Mouse (Mus musculus) forebrain, embryonic 16.5 days (tissue): ENCODE measurements around the gene Slc7a5. TPM values are rescaled to one million over a fixed set of nuclear protein-coding genes. Genes with fewer than 3 reads are reported as not detected.

Experiments
- ATAC-seq: fragments of 200-750 bp; cut with Nextera tagmentation; 2 replicates; pipeline ENCODE4 v1.8.0; 2017; ENCODE audit warnings: mild to moderate bottlenecking, moderate library complexity
- H3K27ac ChIP-seq: fragments of 300-500 bp; sonication (generic); 2 replicates; pipeline ENCODE4 v1.5.1; 2014; ENCODE audit warnings: low read length, control low read depth
- H3K27me3 ChIP-seq: fragments of 300-500 bp; sonication (generic); replicated peaks from 2 replicates; pipeline ENCODE4 v1.6.1; 2014; ENCODE audit warnings: low read length; ENCODE audit not compliant: control insufficient read depth, insufficient read depth
- H3K36me3 ChIP-seq: fragments of 300-500 bp; sonication (generic); 2 replicates; pipeline ENCODE4 v1.6.1; 2014; ENCODE audit not compliant: control insufficient read depth, insufficient read depth
- H3K4me1 ChIP-seq: fragments of 300-500 bp; sonication (generic); replicated peaks from 2 replicates; pipeline ENCODE4 v1.6.1; 2014; ENCODE audit warnings: low read length; ENCODE audit not compliant: control insufficient read depth, insufficient read depth
- H3K4me2 ChIP-seq: fragments of 300-500 bp; sonication (generic); 2 replicates; pipeline ENCODE4 v1.6.1; 2014; ENCODE audit warnings: mild to moderate bottlenecking, low read length, control low read depth
- H3K4me3 ChIP-seq: fragments of 300-500 bp; sonication (generic); replicated peaks from 2 replicates; pipeline ENCODE4 v1.5.1; 2014; ENCODE audit warnings: mild to moderate bottlenecking, low read length, control low read depth
- H3K9ac ChIP-seq: fragments of 300-500 bp; sonication (generic); replicated peaks from 2 replicates; pipeline ENCODE4 v1.6.1; 2014; ENCODE audit warnings: low read depth, low read length, control low read depth
- H3K9me3 ChIP-seq: fragments of 300-500 bp; sonication (generic); 2 replicates; pipeline ENCODE4 v1.6.1; 2016; ENCODE audit warnings: low read length; ENCODE audit not compliant: control insufficient read depth
- WGBS: fragments of 180-500 bp; shearing (Covaris S2); extraction: QIAGEN DNeasy Blood & Tissue Kit; methylation state at CpG from one replicate; pipeline ENCODE4 v1.1.7; 2014; 5-methylcytosine and 5-hydroxymethylcytosine counted together
- polyA plus RNA-seq: library from polyadenylated mRNA; unstranded; fragments of >200 nt; fragmentation: Nextera tagmentation; extraction: Ambion mirVana; gene quantifications from 2 replicates; pipeline ENCODE4 v1.2.1, GENCODE M21; 2015

Slc7a5 gene
- 44.1 and 47.5 TPM in 2 replicates for polyA plus RNA-seq

DNA sequence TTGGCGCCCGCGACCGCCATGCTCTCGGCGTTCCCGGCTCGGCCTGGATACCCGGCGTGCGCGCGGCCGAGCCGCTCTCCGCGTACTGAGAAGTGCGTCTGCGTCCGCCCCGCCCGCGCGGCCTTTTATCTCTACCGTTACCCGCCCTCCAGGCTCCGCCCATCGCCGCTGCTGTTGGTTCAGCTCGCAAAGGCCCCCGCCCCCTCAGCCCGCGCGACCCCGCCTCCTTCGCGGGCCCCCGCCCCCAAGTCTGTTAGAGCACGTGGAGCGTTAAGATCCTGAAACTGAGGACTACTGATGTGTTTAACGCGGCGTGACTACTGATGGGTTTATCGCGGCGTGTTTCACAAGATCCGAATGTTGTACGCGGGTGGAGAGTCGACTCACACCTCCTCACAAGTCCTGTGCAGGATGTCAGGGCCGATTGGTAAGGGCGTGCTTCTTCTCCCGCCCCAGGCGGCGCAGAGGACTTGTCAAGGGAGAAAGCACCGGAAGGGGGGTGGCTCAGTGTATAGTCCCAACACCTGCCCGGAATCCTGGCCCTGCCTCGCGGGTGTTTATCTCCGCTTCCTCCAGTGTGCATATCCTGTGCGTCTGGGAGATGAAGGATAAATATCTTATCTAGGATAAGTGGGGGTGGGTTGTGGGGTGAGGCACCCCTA is at the start of gene Slc7a5:
TSS of gene Slc7a5 (minus strand) at position 108 of the 662 bp plus-strand sequence.
- Histone ChIP-seq H3K27ac (no peak within 1 kb of the TSS), H3K27me3 (no peaks in the 10 kb centered on the region), H3K9ac (peak within 1 kb of the TSS; percentile 65), H3K4me2 (peak within 1 kb of the TSS; percentile 96), H3K4me3 (peak within 1 kb of the TSS; percentile 55), H3K36me3 (no peaks in the 10 kb centered on the region), H3K9me3 (no peaks in the 10 kb centered on the region), H3K4me1 (peaks cover 22% of the 10 kb centered on the region)
- ATAC-seq, result peak; percentile 93
- under 1% methylated on average over 61 of the region's 61 CpGs for WGBS

GRCm38 (mm10) chr8:121955825-121956500 is 48.5 kb upstream of the Slc7a5 start:
- H3K36me3 ChIP-seq, result no peaks in the 10 kb centered on the region; the same call in 1 of the 2 replicates
- 74% methylated on average over 1 of the region's 1 CpGs for WGBS
- H3K27ac ChIP-seq, result no peak overlapping the region
- no peak for ATAC-seq
- no peaks in the 10 kb centered on the region for H3K9me3 ChIP-seq
- H3K9ac ChIP-seq, result no peak overlapping the region
- H3K4me2 ChIP-seq, result no peak overlapping the region
- H3K4me3 ChIP-seq, result no peak overlapping the region
- H3K4me1 ChIP-seq, result peaks cover 16% of the 10 kb centered on the region
- no peaks in the 10 kb centered on the region for H3K27me3 ChIP-seq

GRCm38 (mm10) chr8:121954981-121955555 is 47.6 kb upstream of the Slc7a5 start:
- Histone ChIP-seq H3K9me3 (no peaks in the 10 kb centered on the region), H3K4me3 (no peak overlapping the region), H3K36me3 (no peaks in the 10 kb centered on the region; the same call in 1 of the 2 replicates), H3K27ac (no peak overlapping the region), H3K4me2 (no peak overlapping the region), H3K27me3 (no peaks in the 10 kb centered on the region), H3K4me1 (peaks cover 16% of the 10 kb centered on the region), H3K9ac (no peak overlapping the region)
- WGBS, result 90% methylated on average over 10 of the region's 10 CpGs
- no peak for ATAC-seq

GRCm38 (mm10) chr8:121953821-121954545 is 46.5 kb upstream of the Slc7a5 start:
- H3K27me3 ChIP-seq, result no peaks in the 10 kb centered on the region
- no peak overlapping the region for H3K27ac ChIP-seq
- H3K9ac ChIP-seq, result no peak overlapping the region
- peaks cover 20% of the 10 kb centered on the region for H3K4me1 ChIP-seq
- ATAC-seq, result no peak
- no peaks in the 10 kb centered on the region for H3K9me3 ChIP-seq
- H3K4me3 ChIP-seq, result no peak overlapping the region
- WGBS, result 62% methylated on average over 3 of the region's 3 CpGs
- no peaks in the 10 kb centered on the region; the same call in 1 of the 2 replicates for H3K36me3 ChIP-seq
- H3K4me2 ChIP-seq, result no peak overlapping the region

GRCm38 (mm10) chr8:121952800-121953199 is 45.3 kb upstream of the Slc7a5 start:
- H3K4me3 ChIP-seq, result no peak overlapping the region
- H3K27ac ChIP-seq, result no peak overlapping the region
- H3K4me1 ChIP-seq, result peaks cover 30% of the 10 kb centered on the region
- no peaks in the 10 kb centered on the region for H3K9me3 ChIP-seq
- no peaks in the 10 kb centered on the region for H3K27me3 ChIP-seq
- H3K36me3 ChIP-seq, result no peaks in the 10 kb centered on the region; the same call in 1 of the 2 replicates
- H3K4me2 ChIP-seq, result no peak overlapping the region
- H3K9ac ChIP-seq, result no peak overlapping the region
- ATAC-seq, result no peak
- 87% methylated on average over 7 of the region's 7 CpGs for WGBS

- Histone ChIP-seq H3K9ac (no peak overlapping the region), H3K4me3 (no peak overlapping the region), H3K4me1 (peaks cover 37% of the 10 kb centered on the region), H3K4me2 (peak overlapping the region; percentile 66), H3K36me3 (no peaks in the 10 kb centered on the region; the same call in 1 of the 2 replicates), H3K9me3 (no peaks in the 10 kb centered on the region), H3K27ac (no peak overlapping the region), H3K27me3 (no peaks in the 10 kb centered on the region)
- no peak for ATAC-seq
Observed at GRCm38 (mm10) chr8:121952122-121952521, 44.6 kb upstream of the Slc7a5 start.

DNA sequence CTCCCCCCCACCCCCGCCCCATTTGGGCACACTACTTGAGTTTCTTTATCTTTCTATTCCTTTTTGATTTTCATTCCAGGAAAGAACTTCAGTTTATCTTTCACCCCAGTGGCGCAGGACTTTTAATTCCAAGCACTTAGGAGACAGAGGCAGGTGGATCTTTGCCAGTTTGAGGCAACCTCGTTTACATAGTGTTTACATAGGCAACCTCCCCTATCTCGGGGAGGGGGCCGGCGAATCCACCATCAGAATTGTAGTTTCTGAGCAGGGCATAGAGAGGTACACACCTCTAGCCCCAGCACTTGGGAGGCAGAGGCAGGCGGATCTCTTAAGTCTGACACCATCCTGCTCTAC is 44.1 kb upstream of the Slc7a5 start:
- peaks cover 38% of the 10 kb centered on the region for H3K4me1 ChIP-seq
- WGBS, result 27% methylated on average over 7 of the region's 7 CpGs

GRCm38 (mm10) chr8:121950749-121951655 is 43.5 kb upstream of the Slc7a5 start:
- Histone ChIP-seq H3K4me2 (peak overlapping the region; percentile 66), H3K9me3 (no peaks in the 10 kb centered on the region), H3K4me1 (peaks cover 38% of the 10 kb centered on the region), H3K36me3 (no peaks in the 10 kb centered on the region), H3K27ac (peak overlapping the region; percentile 94), H3K9ac (peak overlapping the region; percentile 95), H3K4me3 (peak overlapping the region; percentile 87), H3K27me3 (no peaks in the 10 kb centered on the region)
- ATAC-seq, result no peak
- under 1% methylated on average over 52 of the region's 97 CpGs for WGBS

More for the DNA sequence above, 44.1 kb upstream of the Slc7a5 start:
- no peak for ATAC-seq
- Histone ChIP-seq H3K27me3 (no peaks in the 10 kb centered on the region), H3K36me3 (no peaks in the 10 kb centered on the region), H3K4me3 (peak overlapping the region; percentile 87), H3K9me3 (no peaks in the 10 kb centered on the region), H3K9ac (peak overlapping the region; percentile 95), H3K27ac (no peak overlapping the region; the same call in 1 of the 2 replicates), H3K4me2 (peak overlapping the region; percentile 66)
